Mouse (Mus musculus): ENCODE data around the gene Slc19a1.

GRCm38 (mm10) chr10:77016080-77016479 lies 16.0 kb upstream of the Slc19a1 start:
- TF ChIP-seq EP300 (IDR thresholded peaks at IDR 0.05; ENCODE audit: low read depth) (no peak), CTCF (IDR thresholded peaks at IDR 0.05; ENCODE audit: low read depth) (no peak)

Measured in liver, embryonic 14.5 days (tissue).